Mouse (Mus musculus) adrenal gland, postnatal 4 days (tissue): ENCODE data around the gene Bach2. TPM values are rescaled to one million over a fixed set of nuclear protein-coding genes. Genes with fewer than 3 reads are reported as not detected.
A peak's percentile ranks its signal among the peaks of the same experiment; 100 is the strongest.

Experiments used
- DNase-seq, 2 experiments: peaks; one replicate each; pipeline ENCODE4 v3.0.0; 2021 to 2022; ENCODE audit warnings: low spot score in 2 of 2, mixed read lengths in 2 of 2
- total RNA-seq, 2 experiments: library from RNA; stranded (reverse); gene quantifications; 2 replicates each; pipeline ENCODE4 v1.2.3; 2021

The Bach2 gene
- total RNA-seq, 2 experiments from 2014 or later: 14.1 to 14.4 TPM

DNA sequence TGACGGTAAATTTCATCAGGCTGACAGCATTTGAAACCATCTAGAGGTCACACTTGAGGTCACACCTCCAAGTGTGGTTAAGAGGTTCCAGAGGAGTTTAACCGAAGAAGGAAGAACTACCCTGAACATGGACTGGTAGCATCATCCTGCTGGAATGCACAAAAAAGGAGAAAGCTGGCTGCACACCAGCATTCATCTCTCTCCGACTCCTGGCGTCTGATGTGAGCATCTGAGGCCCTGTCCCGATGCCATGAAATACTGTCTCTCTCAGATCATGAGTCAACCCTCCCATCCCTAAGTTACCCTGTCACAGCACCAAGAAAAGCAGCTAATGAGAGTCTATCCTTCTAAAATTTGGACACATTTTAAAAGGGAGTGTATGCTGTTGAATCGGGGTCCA is 17.6 kb upstream of the Bach2 start:
- DNase-seq: no peak

DNA sequence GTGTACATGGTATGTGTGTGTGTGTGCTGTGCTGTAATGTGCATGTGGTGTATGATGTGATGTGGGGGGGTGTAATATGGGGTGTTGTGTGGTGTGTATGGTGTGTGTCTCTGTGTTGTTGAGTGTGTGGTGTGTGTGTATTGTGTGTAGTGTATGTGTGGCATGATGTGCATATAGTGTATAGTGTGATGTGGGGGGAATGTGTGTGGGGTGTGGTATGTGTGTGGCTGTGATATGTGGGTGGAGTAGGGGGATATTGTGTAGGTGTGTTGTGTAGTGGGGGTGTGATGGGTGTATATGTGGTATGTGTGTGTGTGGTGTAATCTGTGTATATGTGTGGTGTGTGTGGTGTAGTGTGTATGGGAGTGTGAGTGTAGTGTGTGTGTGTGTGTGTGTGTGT is 15.0 kb upstream of the Bach2 start:
- no peak for DNase-seq

DNA sequence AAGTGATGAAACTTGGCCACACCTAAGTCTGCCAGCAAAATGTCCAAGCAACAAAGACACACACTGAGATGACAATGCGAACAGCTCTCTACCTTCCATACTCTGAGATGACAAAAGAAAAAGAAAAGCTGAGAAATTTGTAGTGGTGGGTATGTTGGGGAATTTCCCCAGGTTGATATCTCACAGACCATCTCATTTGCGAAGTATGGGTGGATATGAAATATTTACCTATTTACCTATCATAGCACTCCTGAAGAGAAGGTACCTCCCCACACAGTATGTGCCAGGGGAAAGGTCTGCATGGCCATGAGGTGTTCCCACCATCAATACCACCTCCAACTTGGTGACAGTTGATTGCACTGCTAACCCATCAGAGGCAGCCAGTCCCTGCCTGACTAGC is 13.4 kb upstream of the Bach2 start:
- DNase-seq: no peak

DNA sequence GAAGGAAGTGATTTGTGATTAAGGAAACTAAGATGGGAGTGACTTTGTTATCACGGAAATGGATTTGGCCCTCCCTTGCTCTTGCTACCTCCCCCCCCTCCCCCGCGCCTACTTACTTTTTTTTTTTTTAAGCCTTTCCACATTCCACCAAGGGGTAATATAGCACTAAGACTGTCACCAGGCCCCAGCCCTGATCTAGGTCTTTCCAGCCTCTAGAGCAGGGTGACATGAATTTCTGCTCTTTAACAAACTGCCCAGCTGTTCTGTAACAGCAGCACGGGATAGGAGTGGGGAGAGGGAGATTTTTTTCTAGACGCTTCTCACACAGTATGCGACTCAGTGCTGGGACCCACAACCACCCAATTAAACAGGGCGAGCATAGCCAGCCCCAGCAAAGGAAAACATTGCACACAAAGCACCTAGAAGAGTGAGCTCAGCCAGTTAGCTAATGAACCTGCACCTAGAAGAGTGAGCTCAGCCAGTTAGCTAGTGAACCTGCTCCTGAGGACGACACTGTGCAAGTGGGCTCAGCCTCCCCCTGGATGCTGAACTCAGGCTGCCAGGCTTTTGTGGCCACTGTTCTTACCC is 10.5 kb upstream of the Bach2 start:
- DNase-seq: no peak

DNA sequence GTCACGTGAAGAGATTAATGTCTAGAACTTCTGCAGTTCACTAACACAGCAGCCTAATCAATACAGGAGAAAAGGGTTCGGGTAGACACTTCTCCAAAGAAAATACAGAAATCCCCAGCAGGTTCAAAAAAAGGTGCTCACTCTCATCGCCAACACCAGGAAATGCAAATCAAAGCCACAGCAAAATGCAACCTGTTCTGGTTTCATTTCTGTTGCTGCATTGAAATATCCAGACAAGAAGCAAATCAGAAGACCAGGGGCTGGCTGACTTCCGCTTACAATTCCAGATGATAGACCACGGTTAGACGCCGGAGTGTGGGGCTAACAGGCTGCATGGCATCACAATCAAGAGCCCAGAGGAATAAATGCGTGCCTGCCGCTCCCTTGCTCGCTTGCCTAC is 9.3 kb upstream of the Bach2 start:
- no peak for DNase-seq

DNA sequence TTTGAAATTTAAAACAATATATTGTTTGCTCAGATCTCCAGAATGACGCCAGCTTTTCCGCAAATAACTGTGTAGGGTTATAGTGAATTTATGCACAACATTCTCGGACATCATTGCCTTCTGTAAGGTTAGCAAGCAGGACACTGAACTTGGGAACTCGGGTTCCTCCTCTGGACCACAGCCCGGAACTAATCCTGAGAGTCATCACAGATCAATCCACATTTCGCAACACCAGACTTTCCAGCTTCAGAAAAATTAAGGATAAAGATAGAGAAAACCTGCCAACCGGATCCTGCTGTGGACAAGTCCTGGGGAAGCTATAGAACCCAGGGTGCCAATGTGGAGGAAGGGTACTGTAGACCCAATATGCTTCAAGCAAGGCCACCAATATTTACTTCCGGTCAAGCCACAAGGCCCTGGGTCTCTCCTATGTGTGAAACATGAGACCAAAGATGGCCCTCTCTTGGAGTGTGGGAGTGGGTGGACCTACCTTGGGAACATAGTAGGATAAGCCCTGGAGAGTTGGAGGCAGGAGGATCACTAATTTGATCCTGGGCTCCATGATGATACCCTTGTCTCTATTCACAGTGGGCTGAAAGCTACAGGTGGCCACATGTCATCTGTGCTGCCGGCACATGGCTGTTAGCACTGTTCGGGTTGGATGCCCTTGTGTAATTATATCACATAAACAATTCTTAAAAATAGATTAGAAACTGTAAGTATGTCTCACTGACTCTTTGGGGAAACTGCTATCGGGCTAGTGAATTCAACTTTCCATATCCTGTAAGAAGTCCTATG is 7.1 kb upstream of the Bach2 start:
- no peak for DNase-seq

DNA sequence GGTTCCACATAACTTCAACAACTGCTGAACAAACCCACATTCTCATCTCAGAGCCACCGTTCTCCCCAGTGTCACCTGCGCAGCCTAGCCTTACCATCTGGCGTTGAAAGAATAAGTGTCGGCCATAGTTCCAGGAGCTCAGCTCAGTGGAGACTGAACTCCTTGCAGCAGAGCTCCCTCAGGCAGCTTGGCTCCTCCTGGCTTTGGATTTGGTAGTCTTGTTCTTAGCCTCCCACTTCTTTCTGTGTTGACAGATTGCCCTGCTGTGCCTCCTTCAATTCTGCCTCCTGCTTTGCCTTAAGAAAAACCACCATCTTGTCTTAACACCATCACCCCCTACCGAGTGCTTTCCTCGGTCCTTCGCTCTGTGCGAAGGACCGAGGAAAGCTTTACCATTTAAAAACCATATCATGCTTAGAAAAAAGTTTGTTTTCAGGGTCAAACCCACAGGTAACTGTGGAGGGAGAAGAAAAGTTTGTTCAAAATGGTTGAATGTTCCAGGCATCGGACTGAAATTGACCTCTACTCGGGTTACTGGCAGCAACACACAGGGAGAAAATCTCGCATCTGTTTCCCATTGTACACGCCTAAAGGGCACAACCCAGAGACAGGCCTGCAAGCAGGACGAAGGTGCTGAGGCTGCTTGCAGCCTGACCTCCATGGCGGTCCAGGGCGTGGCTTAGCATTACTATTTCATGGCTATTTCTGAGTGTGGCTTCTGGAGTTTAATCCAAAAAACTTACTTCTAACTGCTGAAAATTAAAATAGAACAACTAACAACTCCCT is 2.5 kb upstream of the Bach2 start:
- DNase-seq: no peak

DNA sequence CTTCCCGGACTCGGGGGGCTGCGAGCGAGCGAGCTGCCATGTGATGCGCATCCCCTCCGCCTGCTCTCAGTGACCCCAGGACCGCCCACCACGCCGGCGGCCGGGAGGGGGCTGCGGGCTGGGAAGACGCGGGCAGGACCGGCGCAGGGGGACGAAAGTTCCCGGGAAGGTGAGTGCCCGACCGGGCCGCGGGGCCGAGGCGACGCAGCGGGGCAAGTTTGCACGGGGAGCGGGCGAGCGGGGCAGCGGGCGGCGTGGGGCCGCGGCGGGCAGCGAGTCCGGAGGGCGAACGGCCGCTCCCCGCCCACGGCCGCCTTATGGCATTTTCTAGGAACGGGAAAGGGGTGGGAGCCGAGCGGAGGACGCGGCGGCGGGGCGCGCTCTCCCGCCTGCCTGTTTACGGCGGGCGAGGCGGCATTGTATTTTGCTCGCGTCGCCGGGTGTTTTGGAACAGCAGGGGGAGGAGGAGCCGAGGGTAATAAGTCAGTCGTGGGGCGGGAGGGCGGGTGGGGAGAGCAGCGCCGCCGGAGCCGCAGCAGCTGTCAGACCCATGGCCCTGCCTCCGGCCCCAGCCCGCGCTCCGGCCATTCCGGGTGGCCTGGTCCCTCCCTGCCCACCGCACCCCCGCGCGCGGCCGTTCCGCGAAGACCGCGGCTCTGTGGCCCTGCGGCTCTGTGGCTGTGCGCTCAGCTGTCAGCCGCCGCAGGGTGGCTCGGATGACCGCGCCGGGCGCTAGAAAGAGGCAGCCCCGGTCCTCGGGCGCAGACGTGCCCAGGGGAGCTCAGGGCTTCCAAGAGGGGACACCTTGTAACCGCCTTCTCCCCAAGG is 531 bp downstream of the Bach2 start:
- peak; percentile 30 to 36 for DNase-seq

DNA sequence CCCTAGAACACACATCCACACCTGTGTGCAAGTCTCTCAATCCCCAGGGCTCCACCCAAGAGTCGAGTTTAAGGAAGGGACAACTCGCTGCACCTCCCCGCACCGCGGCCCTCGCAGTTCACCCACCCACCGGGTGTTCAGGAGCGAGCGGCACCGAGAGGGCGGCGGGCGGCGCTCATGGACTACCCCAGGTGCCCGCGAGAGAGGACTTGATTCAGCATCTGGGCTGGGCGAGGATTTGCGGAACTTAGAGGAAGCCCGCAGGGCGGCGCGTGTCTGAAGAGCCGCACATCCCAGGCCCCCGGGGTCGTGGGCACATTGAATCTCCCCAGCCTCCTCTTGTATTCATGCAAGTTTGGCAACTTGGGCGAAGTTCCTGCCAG is 1.1 kb downstream of the Bach2 start:
- peak; percentile 14 to 40 for DNase-seq

DNA sequence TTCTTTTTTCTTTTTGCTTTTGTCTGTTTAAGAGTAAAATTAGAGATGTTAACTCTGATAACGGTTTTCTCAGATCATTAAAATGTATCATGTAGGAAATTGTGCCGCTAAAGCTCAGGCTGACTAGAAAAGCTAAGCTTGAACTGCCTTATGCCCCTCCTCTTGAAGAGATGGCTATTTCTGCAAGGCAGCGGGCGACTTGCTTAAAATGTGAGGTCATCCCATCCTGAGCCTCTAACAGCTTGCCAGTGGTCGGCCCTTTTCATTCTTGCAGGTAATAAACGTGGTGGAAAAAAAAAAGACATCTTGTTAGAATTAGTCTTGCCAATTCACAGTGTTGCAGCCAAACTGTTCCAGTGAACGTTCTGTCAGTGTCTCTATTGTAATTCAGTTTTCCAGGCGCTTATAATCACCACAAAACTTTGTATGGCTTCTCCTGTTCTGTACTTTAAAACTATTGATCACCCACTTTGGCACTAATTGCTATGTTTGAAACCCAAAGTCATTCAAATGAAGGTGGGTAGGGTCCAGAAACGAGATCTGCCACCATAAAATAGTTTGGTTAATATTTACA is 1.9 kb downstream of the Bach2 start:
- no peak for DNase-seq

DNA sequence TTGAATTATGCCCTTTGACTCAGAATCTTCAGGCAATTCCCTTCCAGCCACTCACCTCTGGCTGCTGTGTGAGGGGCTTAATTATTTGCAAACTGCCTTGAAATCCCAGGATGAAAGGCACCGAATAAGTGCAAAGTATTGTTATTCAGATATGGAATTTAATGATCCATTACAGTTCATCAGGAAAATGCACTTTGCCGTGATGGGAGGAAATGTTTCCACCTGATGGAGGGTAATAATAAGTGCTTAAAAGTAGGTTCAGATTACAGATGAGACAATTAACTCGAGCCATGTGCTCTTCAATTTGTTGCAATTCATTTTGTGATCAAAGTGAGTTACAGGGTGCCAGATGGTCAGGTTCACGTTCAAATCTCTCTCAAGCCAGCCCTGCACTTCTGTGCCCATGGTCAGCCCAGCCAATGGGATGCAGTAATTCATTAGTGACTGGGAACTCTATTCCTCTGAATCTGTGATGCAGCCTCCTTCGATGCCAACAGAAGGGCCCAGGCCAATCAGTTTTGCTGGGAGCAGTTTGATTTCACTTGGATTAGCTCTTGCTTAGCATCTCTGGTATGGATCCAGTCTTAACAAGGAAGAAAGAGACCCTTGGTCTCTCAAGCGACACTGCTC is 2.9 kb downstream of the Bach2 start:
- DNase-seq: no peak

DNA sequence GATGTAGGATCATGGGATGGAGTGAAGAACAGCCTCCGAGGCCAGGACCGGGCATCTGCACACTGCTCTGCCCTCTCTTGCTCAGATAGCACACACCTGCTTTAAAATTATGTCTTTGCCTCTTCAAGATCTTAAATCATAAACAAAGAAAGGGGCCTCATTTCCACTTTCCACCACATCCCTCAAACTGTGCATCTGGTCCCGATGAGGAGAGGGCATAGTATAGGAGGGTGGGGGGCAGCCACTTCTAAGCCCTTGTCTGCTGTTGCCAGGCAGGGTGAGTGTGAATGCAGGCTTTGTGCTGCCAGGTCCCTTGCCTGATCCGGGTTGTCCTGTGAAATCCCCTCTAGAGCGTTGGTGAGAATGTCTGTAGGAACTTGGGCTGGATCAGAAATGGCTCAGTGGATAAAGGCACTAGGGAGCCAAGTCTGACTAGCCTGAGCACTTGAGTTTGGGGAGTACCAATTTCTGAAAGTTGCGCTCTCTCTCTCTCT is 3.6 kb downstream of the Bach2 start:
- DNase-seq: no peak

DNA sequence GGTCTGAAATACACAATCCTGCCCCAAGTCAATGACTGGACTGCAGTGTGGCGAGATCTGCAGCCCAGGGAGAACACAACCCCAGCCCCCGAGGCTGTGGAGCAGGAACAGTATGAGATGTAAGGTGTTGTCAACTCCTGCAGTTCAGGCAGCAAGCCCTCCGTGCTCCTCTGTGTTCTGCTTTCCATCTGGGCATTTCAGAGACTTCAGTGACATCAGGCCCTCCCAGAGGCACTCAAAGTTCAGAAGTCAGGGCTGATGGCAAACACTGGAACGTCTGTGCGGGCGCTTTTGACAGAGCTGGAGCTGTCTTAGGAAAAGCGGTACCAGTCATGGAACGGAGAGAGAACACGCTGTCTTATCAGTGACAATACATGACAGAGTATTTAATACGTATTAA is 4.9 kb downstream of the Bach2 start:
- DNase-seq: no peak

DNA sequence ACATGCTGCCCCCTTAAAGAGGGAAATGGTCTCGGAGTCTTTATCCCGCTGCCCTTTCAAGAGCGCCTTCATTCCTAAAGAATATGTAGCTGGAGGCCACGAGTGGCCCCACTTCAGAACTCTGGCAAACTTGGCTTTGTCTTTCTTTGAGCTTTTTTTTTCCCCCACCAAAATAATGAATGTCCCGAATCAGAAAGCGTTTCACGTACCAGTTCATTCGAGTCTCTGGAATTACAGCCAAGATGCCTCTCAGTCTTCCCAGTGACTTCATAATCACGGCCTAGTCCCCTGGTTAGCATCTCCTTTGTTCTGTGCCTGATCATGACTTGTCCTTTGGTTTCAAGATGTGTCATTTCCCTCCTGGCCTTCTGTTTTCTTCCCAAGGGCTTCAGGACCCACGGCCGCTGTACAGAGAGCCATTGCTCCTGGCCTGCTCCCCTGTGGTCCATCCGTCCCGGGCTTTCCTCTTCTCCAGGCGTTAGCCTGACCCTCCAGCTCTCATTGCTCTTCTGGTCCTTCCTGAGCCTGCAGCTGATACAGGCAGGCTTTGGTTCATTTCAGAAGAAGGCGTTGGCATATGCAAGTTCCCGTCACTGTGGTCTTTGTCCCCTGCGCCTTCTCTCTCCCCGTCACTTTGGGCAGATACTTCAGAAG is 5.6 kb downstream of the Bach2 start:
- no peak for DNase-seq

DNA sequence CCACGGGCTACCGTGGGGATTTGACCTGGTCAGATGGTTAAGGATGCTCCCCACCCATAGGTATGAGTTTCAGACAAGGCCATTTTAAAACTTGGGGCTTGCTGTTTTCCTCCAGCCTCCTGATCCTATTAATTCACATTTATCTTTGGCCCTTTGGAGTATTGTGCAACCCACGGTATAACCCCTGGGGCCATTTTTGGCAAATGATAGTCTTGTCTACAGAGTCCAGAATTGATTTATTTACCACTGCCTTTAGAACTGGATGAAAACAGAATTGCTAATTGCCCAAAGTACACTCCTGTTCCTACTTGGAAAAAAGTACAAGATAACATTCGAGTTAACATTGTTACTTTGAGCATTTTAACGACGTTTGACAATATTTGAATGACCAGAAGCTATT is 7.0 kb downstream of the Bach2 start:
- DNase-seq: no peak

DNA sequence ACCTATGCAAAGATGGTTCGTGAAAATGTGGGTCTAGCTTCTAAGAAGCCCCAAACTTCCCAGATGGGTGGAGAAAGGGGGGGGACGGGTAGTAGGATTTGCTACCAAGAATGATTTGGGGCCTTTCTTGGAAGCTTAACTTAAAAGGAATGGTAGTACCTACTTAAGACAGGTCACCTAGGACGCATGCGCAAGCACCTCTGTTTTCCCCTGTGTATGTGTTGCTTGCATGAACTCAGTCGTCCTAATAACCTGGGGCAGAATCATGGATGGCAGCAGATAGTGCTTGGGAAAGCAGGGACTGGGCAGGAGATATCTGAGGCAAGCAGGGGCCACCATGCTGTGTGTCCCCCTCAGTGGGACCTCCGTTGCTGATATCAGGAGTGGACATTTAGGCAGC is 7.4 kb downstream of the Bach2 start:
- no peak for DNase-seq

DNA sequence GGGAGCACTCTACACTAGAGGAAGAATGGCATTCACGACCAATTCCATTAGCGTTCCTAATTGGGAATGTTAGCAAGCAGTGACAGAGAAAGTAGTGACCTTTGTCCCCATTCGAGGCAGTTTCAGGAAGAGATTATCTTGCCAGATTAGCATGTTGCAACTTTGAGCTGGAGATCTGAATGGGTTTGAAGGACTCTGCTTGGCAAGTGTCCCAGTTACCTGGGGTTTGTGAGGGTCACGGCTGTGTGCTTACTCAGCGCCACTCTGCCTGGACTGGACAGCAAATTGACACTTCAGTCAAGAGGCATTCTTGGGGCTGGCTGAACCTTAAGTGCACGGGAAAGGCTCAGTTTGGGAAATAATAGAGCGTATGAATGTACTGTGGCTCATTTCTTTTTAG is 8.2 kb downstream of the Bach2 start:
- peak in 1 of 2 experiments; percentile 32 for DNase-seq

DNA sequence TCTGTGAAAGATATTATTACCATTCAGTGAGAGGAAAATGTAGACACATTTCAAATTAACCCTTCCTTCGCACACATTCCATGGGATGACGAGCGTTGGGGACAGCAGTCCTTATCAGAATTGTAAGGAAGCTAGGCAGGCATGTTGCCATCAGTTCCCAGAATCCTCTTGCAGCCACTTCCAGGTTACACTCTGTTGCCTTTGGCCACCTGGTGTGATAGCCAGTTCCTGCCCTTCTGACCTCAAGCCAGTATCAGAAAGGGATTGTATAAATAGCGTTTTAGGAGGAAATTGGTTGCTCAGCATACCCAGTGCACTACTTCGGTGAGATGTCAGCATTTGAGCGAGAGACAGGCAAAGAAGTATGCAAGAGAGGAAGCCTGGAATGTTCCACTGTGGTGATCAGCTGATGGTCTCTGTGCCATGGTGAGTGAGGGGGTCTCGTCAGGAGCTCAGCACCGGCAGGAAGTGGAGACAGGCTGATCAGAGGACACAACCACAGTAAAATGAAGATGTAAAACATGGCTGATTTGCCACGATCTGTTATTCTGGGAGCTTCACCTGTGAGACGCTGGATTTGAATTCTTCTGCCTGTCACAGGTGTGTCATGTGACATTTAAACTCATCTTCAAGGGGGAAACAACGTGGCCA is 9.0 kb downstream of the Bach2 start:
- DNase-seq: no peak

DNA sequence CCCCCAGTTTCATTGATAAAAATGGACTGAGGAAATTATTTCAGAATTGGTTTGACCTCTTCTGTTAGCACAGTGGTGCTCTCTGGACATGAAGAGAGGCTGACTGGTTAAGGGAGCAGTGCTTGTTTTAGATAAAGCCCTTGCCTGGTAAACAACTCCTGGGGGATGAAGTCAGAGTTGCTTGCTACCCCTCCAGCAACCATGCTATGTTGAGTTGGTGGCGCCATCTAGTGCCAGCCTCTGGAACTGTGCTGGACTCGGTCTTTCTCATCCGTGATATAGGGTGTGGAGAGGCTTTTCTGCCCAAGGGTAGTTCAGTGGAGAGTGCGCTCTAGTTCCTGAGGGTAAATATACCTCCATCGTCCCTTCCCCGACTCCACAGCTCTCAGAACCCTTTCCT is 9.6 kb downstream of the Bach2 start:
- peak; percentile 56 to 58 for DNase-seq
